In genomic region chr8:105622421-105622920, GRCm38 (mm10) we compare ENCODE assay signal across 8 mouse cellular contexts. TPM values are rescaled to one million over a fixed set of nuclear protein-coding genes. Genes with fewer than 3 reads are reported as not detected.
A peak's percentile ranks its signal among the peaks of the same experiment; 100 is the strongest.
DNase-seq lines count a peak whose midpoint lies in the region; ATAC-seq and TF ChIP-seq lines count a peak whose summit lies in the region.

No protein-coding gene starts in this region.

- intact Hi-C loops in left cerebral cortex, adult 2 months (cut with DNase I) = loop anchor here (2.0 to 5.0 kb wide), 3 partner anchors 16 to 78 kb away; partner anchors contain the start of genes Acd and Pard6a

- DNase-seq in gastrocnemius, adult 8-10 months (ENCODE audit: low spot score in 2 of 2) = peak; percentile 88 to 89
- peak; percentile 96 for DNase-seq in hindlimb bud, embryonic 11.5 days (ENCODE audit: extremely low spot score, low read depth, low spot score)
- DNase-seq in left cerebral cortex, adult 2 months (ENCODE audit: extremely low spot score in 1 of 2, low spot score in 2 of 2) = peak; percentile 90 to 94
- DNase-seq in right cerebral cortex, adult 18-20 months = peak; percentile 92
- DNase-seq in urinary bladder, adult 2 months (ENCODE audit: low spot score) = peak; percentile 85

- no peak overlapping the region for H3K4me3 ChIP-seq in left cerebral cortex, adult 2 months

- peak; percentile 58 for ATAC-seq in activated CD4-positive, CD25-positive, alpha-beta regulatory T cell, adult 4 months
- peak; percentile 78 for ATAC-seq in common myeloid progenitor, adult 5-6 weeks (replicated peaks; ENCODE audit: low read depth, poor library complexity, severe bottlenecking)
- ATAC-seq in megakaryocyte, adult 5-6 weeks (ENCODE audit: poor library complexity, severe bottlenecking) = peak; percentile 96

- peak; percentile 99 for TF ChIP-seq CTCF in left cerebral cortex, adult 2 months (IDR thresholded peaks at IDR 0.05)

- H3K27ac ChIP-seq in left cerebral cortex, adult 2 months = peak overlapping the region; percentile 90

RNA-seq across cellular contexts. Expression of gene Ctcf, which starts 13.9 kb away (rescaled TPM):
- polyA plus RNA-seq in activated CD4-positive, CD25-positive, alpha-beta regulatory T cell, adult 4 months (2017; shearing (Covaris generic)) = 10 to 100 TPM; 51.3 to 61.4 TPM
- 113 and 139 TPM in 2 replicates for total RNA-seq in common myeloid progenitor, adult 5-6 weeks (2017)
- 10 to 100 TPM; 32.9 to 39.2 (median 34.2) TPM for total RNA-seq in gastrocnemius, adult 8-10 months (2022)
- total RNA-seq in left cerebral cortex, adult 2 months (2021) = 10 to 100 TPM; 67.4 to 70.2 TPM
- 97.0 and 98.3 TPM in 2 replicates for total RNA-seq in megakaryocyte, adult 5-6 weeks (2015)
- total RNA-seq in megakaryocyte, adult 5-6 weeks (2017) = 101 and 124 TPM in 2 replicates
- polyA plus RNA-seq in urinary bladder, adult 2 months (2012; rRNA removed) = 21.6 and 31.5 TPM in 2 replicates

RNA-seq across cellular contexts. Expression of gene Agrp, which starts 14.7 kb away (rescaled TPM):
- polyA plus RNA-seq in activated CD4-positive, CD25-positive, alpha-beta regulatory T cell, adult 4 months (2017; shearing (Covaris generic)) = under 1 TPM in 1 of 2 experiments, not detected in 1; 0.87 TPM
- not detected in 2 replicates for total RNA-seq in common myeloid progenitor, adult 5-6 weeks (2017)
- not detected for total RNA-seq in gastrocnemius, adult 8-10 months (2022)
- total RNA-seq in left cerebral cortex, adult 2 months (2021) = not detected
- not detected in 2 replicates for total RNA-seq in megakaryocyte, adult 5-6 weeks (2015)
- not detected in 2 replicates for total RNA-seq in megakaryocyte, adult 5-6 weeks (2017)
- polyA plus RNA-seq in urinary bladder, adult 2 months (2012; rRNA removed) = 0.27 and 0.89 TPM in 2 replicates

RNA-seq across cellular contexts. Expression of gene Ripor1, which starts 17.4 kb away (rescaled TPM):
- polyA plus RNA-seq in activated CD4-positive, CD25-positive, alpha-beta regulatory T cell, adult 4 months (2017; shearing (Covaris generic)) = 1 to 10 TPM; 6.7 to 7.9 TPM
- total RNA-seq in common myeloid progenitor, adult 5-6 weeks (2017) = 21.9 and 39.1 TPM in 2 replicates
- 10 to 100 TPM; 15.8 to 17.2 (median 16.6) TPM for total RNA-seq in gastrocnemius, adult 8-10 months (2022)
- total RNA-seq in left cerebral cortex, adult 2 months (2021) = 10 to 100 TPM; 81.0 to 91.4 TPM
- total RNA-seq in megakaryocyte, adult 5-6 weeks (2015) = 13.5 and 16.9 TPM in 2 replicates
- total RNA-seq in megakaryocyte, adult 5-6 weeks (2017) = 1.6 and 2.6 TPM in 2 replicates
- polyA plus RNA-seq in urinary bladder, adult 2 months (2012; rRNA removed) = 12.1 and 26.0 TPM in 2 replicates

RNA-seq across cellular contexts. Expression of gene Atp6v0d1, which starts 56.6 kb away (rescaled TPM):
- 10 to 100 TPM; 40.7 to 42.8 TPM for polyA plus RNA-seq in activated CD4-positive, CD25-positive, alpha-beta regulatory T cell, adult 4 months (2017; shearing (Covaris generic))
- total RNA-seq in common myeloid progenitor, adult 5-6 weeks (2017) = 27.5 and 33.4 TPM in 2 replicates
- 10 to 100 TPM; 42.2 to 45.3 (median 44.1) TPM for total RNA-seq in gastrocnemius, adult 8-10 months (2022)
- total RNA-seq in left cerebral cortex, adult 2 months (2021) = 100 to 1,000 TPM; 288 to 319 TPM
- total RNA-seq in megakaryocyte, adult 5-6 weeks (2015) = 222 and 239 TPM in 2 replicates
- 86.2 and 101 TPM in 2 replicates for total RNA-seq in megakaryocyte, adult 5-6 weeks (2017)
- 144 and 148 TPM in 2 replicates for polyA plus RNA-seq in urinary bladder, adult 2 months (2012; rRNA removed)
